In the genomic region with DNA sequence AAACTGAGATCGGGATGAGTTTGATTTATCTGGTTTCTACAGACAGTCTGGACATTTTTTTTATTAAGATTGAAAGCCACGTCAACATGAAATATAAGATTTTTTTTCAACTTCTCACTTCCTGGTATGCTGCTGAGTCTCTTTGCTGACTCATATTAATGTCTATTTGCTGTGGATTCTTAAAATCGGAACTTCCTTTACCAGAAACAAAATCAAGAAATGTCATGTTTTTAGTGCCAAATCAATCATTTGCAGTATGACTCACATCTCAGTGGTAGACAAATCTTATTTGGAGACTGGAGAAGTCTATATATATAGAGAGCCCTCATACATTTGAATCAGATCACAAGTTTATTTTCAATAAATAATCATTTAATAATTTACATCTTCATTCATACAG, we compare ENCODE assay signal across 23 mouse cellular contexts.
"Had no signal": no experiment of that assay in that cellular context is flagged by ENCODE, and none has a peak within 500 bp of the region (broad histone marks: within the 10 kb centered on the region; RNA-seq: fewer than 3 reads in every experiment).

No protein-coding gene starts in this region.

- H3K4me2 ChIP-seq: limb, embryonic 12.5 days; limb, embryonic 15.5 days; liver, embryonic 11.5 days; lung, embryonic 14.5 days; midbrain, embryonic 13.5 days; neural tube, embryonic 13.5 days had no signal

- DNase-seq: kidney, adult 18-20 months; kidney, adult 9 months; kidney, postnatal 14 days; kidney, postnatal 4 days; layer of hippocampus, adult 9-11 months; layer of hippocampus, postnatal 36 days; left cerebral cortex, postnatal 4 days; liver, postnatal 0 days; lung, embryonic 14.5 days; thymus, postnatal 36 days had no signal

- H3K9me3 ChIP-seq: limb, embryonic 12.5 days; limb, embryonic 15.5 days; megakaryocyte, embryonic 14.5 days; midbrain, embryonic 10.5 days; midbrain, embryonic 13.5 days; neural tube, embryonic 13.5 days had no signal

- H3K9ac ChIP-seq: limb, embryonic 12.5 days; limb, embryonic 15.5 days; liver, embryonic 14.5 days; liver, postnatal 0 days; lung, embryonic 14.5 days; midbrain, embryonic 13.5 days; neural tube, embryonic 13.5 days had no signal

- H3K27me3 ChIP-seq: limb, embryonic 12.5 days; limb, embryonic 15.5 days; megakaryocyte, embryonic 14.5 days; midbrain, embryonic 13.5 days; neural tube, embryonic 13.5 days had no signal

- ATAC-seq: liver, postnatal 0 days; lung, postnatal 0 days; midbrain, embryonic 13.5 days; midbrain, embryonic 16.5 days had no signal

- H3K27ac ChIP-seq: layer of hippocampus, adult 2 months; limb, embryonic 12.5 days; limb, embryonic 15.5 days; liver, embryonic 14.5 days; macrophage; midbrain, embryonic 10.5 days; midbrain, embryonic 13.5 days; neural tube, embryonic 13.5 days had no signal

- H3K4me3 ChIP-seq: layer of hippocampus, adult 2 months; limb, embryonic 12.5 days; limb, embryonic 15.5 days; megakaryocyte, embryonic 14.5 days; midbrain, embryonic 10.5 days; midbrain, embryonic 13.5 days; myocyte; neural tube, embryonic 13.5 days had no signal

- H3K36me3 ChIP-seq: limb, embryonic 12.5 days; limb, embryonic 15.5 days; midbrain, embryonic 10.5 days; midbrain, embryonic 13.5 days; neural tube, embryonic 13.5 days had no signal

- H3K4me1 ChIP-seq: limb, embryonic 12.5 days; limb, embryonic 15.5 days; megakaryocyte, embryonic 14.5 days; midbrain, embryonic 10.5 days; midbrain, embryonic 13.5 days; neural tube, embryonic 13.5 days had no signal
